ENCODE assay signal across 22 mouse cellular contexts in genomic region chr14:118654903-118655302, GRCm38 (mm10). TPM values are rescaled to one million over a fixed set of nuclear protein-coding genes. Genes with fewer than 3 reads are reported as not detected.
DNase-seq lines count a peak whose midpoint lies in the region; ATAC-seq and TF ChIP-seq lines count a peak whose summit lies in the region.
"Had no signal": no experiment of that assay in that cellular context is flagged by ENCODE, and none has a peak within 500 bp of the region (broad histone marks: within the 10 kb centered on the region; RNA-seq: fewer than 3 reads in every experiment).

No protein-coding gene starts in this region.

- no peak for TF ChIP-seq POLR2A in CH12.LX (IDR thresholded peaks at IDR 0.05; ENCODE audit: low read depth, low read length)

- no peak for TF ChIP-seq RAD21 in CH12.LX (IDR thresholded peaks at IDR 0.05; ENCODE audit: low read depth, low read length)

- dilution Hi-C loops in CH12.LX (cut with MboI; ENCODE audit: extremely low pct_ligation_motif_present, extremely low pct_unique_long_range_greater_than_20kb, low sequenced_read_pairs), result no loop called here

- in situ Hi-C loops in CH12.LX (cut with MboI; ENCODE audit: low pct_ligation_motif_present, low pct_unique_long_range_greater_than_20kb, low sequenced_read_pairs), result no loop called here

- H3K27ac ChIP-seq in CH12.LX (ENCODE audit: insufficient read depth, low read depth), result no peak overlapping the region
- H3K27ac ChIP-seq: forebrain, embryonic 10.5 days; forebrain, embryonic 13.5 days; heart, adult 2 months; heart, embryonic 10.5 days; heart, embryonic 13.5 days; hindbrain, embryonic 12.5 days; hindbrain, embryonic 15.5 days had no signal

- H3K27me3 ChIP-seq in CH12.LX (replicated peaks), result no peaks in the 10 kb centered on the region
- H3K27me3 ChIP-seq: forebrain, embryonic 13.5 days; heart, embryonic 13.5 days; hindbrain, embryonic 12.5 days; hindbrain, embryonic 15.5 days had no signal

- TF ChIP-seq EP300 in CH12.LX (IDR thresholded peaks at IDR 0.05; ENCODE audit: low read length), result no peak

- peaks cover 22 to 57% of the 10 kb centered on the region in 2 experiments for H3K4me1 ChIP-seq in CH12.LX (ENCODE audit: control insufficient read depth in 1 of 2, insufficient read depth in 2 of 2)

- H3K36me3 ChIP-seq in CH12.LX (replicated peaks in 1 of 2; ENCODE audit: control insufficient read depth in 1 of 2, insufficient read depth in 1 of 2, low read length in 1 of 2), result peaks cover 42 to 60% of the 10 kb centered on the region in 2 experiments
- H3K36me3 ChIP-seq: forebrain, embryonic 10.5 days; heart, embryonic 10.5 days; heart, embryonic 13.5 days; hindbrain, embryonic 12.5 days; hindbrain, embryonic 15.5 days had no signal

- no peak overlapping the region for H3K4me2 ChIP-seq in CH12.LX (ENCODE audit: insufficient read depth, low read depth, poor library complexity, severe bottlenecking)
- H3K4me2 ChIP-seq: forebrain, embryonic 13.5 days; heart, embryonic 13.5 days; hindbrain, embryonic 12.5 days; hindbrain, embryonic 15.5 days had no signal

- peak; percentile 39 for DNase-seq in lung, postnatal 36 days
- DNase-seq in lung, postnatal 10 days, result no peak
- DNase-seq in CH12.LX (ENCODE audit: extremely low read depth), result no peak
- no peak for DNase-seq in ovary, postnatal 10 days (ENCODE audit: low spot score)
- DNase-seq in B cell, adult 2 months, result no peak
- DNase-seq: adrenal gland, adult 2 months; adrenal gland, postnatal 14 days; cerebellum, adult 11-12 months; cerebellum, adult 8-10 months; cerebellum, postnatal 10 days; gastrocnemius, postnatal 14 days; heart, adult 2 months; heart, postnatal 14 days; heart, postnatal 4 days had no signal

- peak; percentile 58 for ATAC-seq in megakaryocyte, adult 5-6 weeks (ENCODE audit: poor library complexity, severe bottlenecking)
- ATAC-seq: forebrain, embryonic 13.5 days; forebrain, embryonic 16.5 days had no signal

- H3K9me3 ChIP-seq in CH12.LX (replicated peaks; ENCODE audit: low read length), result no peaks in the 10 kb centered on the region
- H3K9me3 ChIP-seq: forebrain, embryonic 10.5 days; forebrain, embryonic 13.5 days; heart, embryonic 10.5 days; heart, embryonic 13.5 days; hindbrain, embryonic 12.5 days; hindbrain, embryonic 15.5 days had no signal

- no peak overlapping the region for H3K4me3 ChIP-seq in CH12.LX (replicated peaks in 1 of 3; ENCODE audit: low read depth in 2 of 3, low read length in 2 of 3, poor library complexity in 1 of 3)
- H3K4me3 ChIP-seq: forebrain, embryonic 10.5 days; forebrain, embryonic 13.5 days; heart, adult 2 months; heart, embryonic 10.5 days; heart, embryonic 13.5 days; hindbrain, embryonic 12.5 days; hindbrain, embryonic 15.5 days had no signal

- TF ChIP-seq CTCF in CH12.LX (conservative IDR thresholded peaks at IDR 0.05 in 1 of 2, IDR thresholded peaks at IDR 0.05 in 1 of 2; ENCODE audit: low read depth in 2 of 2, low read length in 2 of 2), result no peak

- H3K9ac ChIP-seq in CH12.LX (ENCODE audit: insufficient read depth, low read depth), result no peak overlapping the region
- H3K9ac ChIP-seq: forebrain, embryonic 13.5 days; heart, embryonic 13.5 days; hindbrain, embryonic 12.5 days; hindbrain, embryonic 15.5 days had no signal

- H3K79me2 ChIP-seq in CH12.LX (replicated peaks; ENCODE audit: control insufficient read depth, extremely low read depth, insufficient read depth, poor library complexity, severe bottlenecking), result no peaks in the 10 kb centered on the region

TF ChIP-seq in CH12.LX, 34 proteins besides CTCF, POLR2A, EP300 and RAD21:
- peak; percentile 55; the same call in 1 of the 2 replicates for TF ChIP-seq ELF1 (IDR thresholded peaks at IDR 0.05; ENCODE audit: low read depth, low read length)
- no peak for TF ChIP-seq MXI1 (IDR thresholded peaks at IDR 0.05; ENCODE audit: low read depth, low read length)
- no peak for TF ChIP-seq RCOR1 (conservative IDR thresholded peaks at IDR 0.05; ENCODE audit: low read depth, low read length)
- no peak for TF ChIP-seq ZNF384 (IDR thresholded peaks at IDR 0.05; ENCODE audit: low read depth, low read length)

RNA-seq across cellular contexts. Expression of gene Abcc4, which starts 51.1 kb away (rescaled TPM):
- total RNA-seq in CH12.LX (2012; rRNA removed) (22.4 and 28.7 TPM in 2 replicates), CH12.LX (2014; rRNA removed) (10.4 and 10.5 TPM in 2 replicates)
- polyA plus RNA-seq in CH12.LX (2012; ENCODE audit: insufficient read length, low read depth), result 23.3 and 26.5 TPM in 2 replicates
- total RNA-seq in megakaryocyte, adult 5-6 weeks (2015), result 29.8 and 32.4 TPM in 2 replicates
- total RNA-seq in megakaryocyte, adult 5-6 weeks (2017), result 24.6 and 28.5 TPM in 2 replicates
